Mouse (Mus musculus): ENCODE measurements around the gene Vrk1.

DNA sequence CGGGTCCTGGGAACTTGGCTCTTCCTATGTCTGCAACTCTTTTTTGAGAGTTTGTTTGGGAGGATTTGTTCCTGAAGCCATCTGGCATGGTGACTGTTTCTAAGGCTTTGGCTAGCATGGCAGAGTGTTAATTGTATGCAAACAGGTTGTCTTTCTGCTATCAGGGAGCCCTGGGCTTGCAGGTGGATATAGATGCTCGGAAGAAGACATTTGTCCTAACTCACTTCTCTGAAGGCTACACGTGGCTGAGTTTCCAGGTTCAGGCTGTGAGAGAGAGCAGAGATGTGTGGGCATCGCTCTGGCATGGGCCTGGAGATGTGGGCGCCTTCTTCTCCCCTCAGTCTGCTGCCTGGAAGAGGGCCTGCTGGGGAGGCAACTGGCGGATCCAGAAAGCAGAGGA is 27.4 kb upstream of the Vrk1 start:
- TF ChIP-seq CTCF (IDR thresholded peaks at IDR 0.05; ENCODE audit: borderline replicate concordance, control insufficient read depth, extremely low read depth, insufficient read depth, low read length, poor library complexity) (no peak), POLR2A (IDR thresholded peaks at IDR 0.05; ENCODE audit: control insufficient read depth, extremely low read depth, insufficient read depth, low read length, poor library complexity) (no peak)

Data from thymus, adult 2 months (tissue).